Mouse (Mus musculus) CH12.LX (cell line): ENCODE measurements around the gene Pmpca. TPM values are rescaled to one million over a fixed set of nuclear protein-coding genes. Genes with fewer than 3 reads are reported as not detected.

Source experiments
- DNase-seq: peaks from one replicate; pipeline ENCODE4 v3.0.0-alpha.2; 2013; ENCODE audit errors: extremely low read depth
- H3K27ac ChIP-seq: 2 replicates; pipeline ENCODE4 v1.5.1; 2012; ENCODE audit warnings: low read depth, mild to moderate bottlenecking, control low read depth, moderate library complexity; ENCODE audit not compliant: insufficient read depth
- H3K27me3 ChIP-seq: replicated peaks from 2 replicates; pipeline ENCODE3; 2012; ENCODE audit warnings: inconsistent platforms
- H3K36me3 ChIP-seq, 2 experiments: replicated peaks in 1 of 2; 2 replicates each; pipeline versions ENCODE3 to v1.6.1; 2012; ENCODE audit warnings: inconsistent platforms in 1 of 2, low read length in 1 of 2, mild to moderate bottlenecking in 1 of 2, mixed read lengths in 1 of 2, moderate library complexity in 1 of 2; ENCODE audit not compliant: control insufficient read depth in 1 of 2, insufficient read depth in 1 of 2
- H3K4me1 ChIP-seq, 2 experiments: 2 replicates each; pipeline ENCODE4 v1.6.1; 2012; ENCODE audit warnings: inconsistent platforms in 1 of 2, moderate library complexity in 1 of 2; ENCODE audit not compliant: insufficient read depth in 2 of 2, control insufficient read depth in 1 of 2
- H3K4me2 ChIP-seq: 2 replicates; pipeline ENCODE4 v1.6.1; 2012; ENCODE audit warnings: low read depth, mild to moderate bottlenecking, control low read depth; ENCODE audit not compliant: poor library complexity, insufficient read depth, severe bottlenecking
- H3K4me3 ChIP-seq, 3 experiments: fragments of 150-350 bp in 1 of 3; sonication (generic) in 1 of 3; replicated peaks in 1 of 3; 2 replicates each; pipeline versions ENCODE3 to v1.5.1; 2011 to 2012; ENCODE audit warnings: low read depth in 2 of 3, low read length in 2 of 3, mild to moderate bottlenecking in 2 of 3, moderate library complexity in 2 of 3, control low read depth in 1 of 3, improper control_type of control experiment in 1 of 3, inconsistent platforms in 1 of 3, mixed read lengths in 1 of 3; ENCODE audit not compliant: poor library complexity in 1 of 3
- H3K79me2 ChIP-seq: replicated peaks from 2 replicates; pipeline ENCODE4 v1.6.1; 2012; ENCODE audit warnings: mild to moderate bottlenecking, moderate library complexity; ENCODE audit not compliant: control insufficient read depth, poor library complexity, insufficient read depth, severe bottlenecking; ENCODE audit errors: extremely low read depth
- H3K9ac ChIP-seq: 2 replicates; pipeline ENCODE4 v1.6.1; 2012; ENCODE audit warnings: low read depth, mild to moderate bottlenecking, control low read depth, moderate library complexity; ENCODE audit not compliant: insufficient read depth
- H3K9me3 ChIP-seq: replicated peaks from 2 replicates; pipeline ENCODE3; 2012; ENCODE audit warnings: low read length, inconsistent platforms, mixed read lengths
- CHD1 ChIP-seq: IDR thresholded peaks from 2 replicates; pipeline ENCODE4 v1.6.1; 2012; ENCODE audit warnings: low read depth, low read length, improper control_type of control experiment, inconsistent platforms
- CHD2 ChIP-seq: IDR thresholded peaks from 2 replicates; pipeline ENCODE4 v1.6.1; 2011; ENCODE audit warnings: low read length, improper control_type of control experiment
- CTCF ChIP-seq, 2 experiments: IDR thresholded peaks in 1 of 2; conservative IDR thresholded peaks in 1 of 2; 2 replicates each; pipeline ENCODE4 v1.5.1; 2011 to 2012; ENCODE audit warnings: low read depth in 2 of 2, low read length in 2 of 2, improper control_type of control experiment in 1 of 2, inconsistent platforms in 1 of 2, mild to moderate bottlenecking in 1 of 2, moderate library complexity in 1 of 2
- ETS1 ChIP-seq: conservative IDR thresholded peaks from 2 replicates; pipeline ENCODE4 v1.6.1; 2012; ENCODE audit warnings: low read depth, mild to moderate bottlenecking, inconsistent platforms, low read length, improper control_type of control experiment, moderate library complexity
- GABPA ChIP-seq: IDR thresholded peaks from 2 replicates; pipeline ENCODE4 v1.6.1; 2012; ENCODE audit warnings: low read depth, low read length, improper control_type of control experiment, inconsistent platforms; ENCODE audit not compliant: insufficient replicate concordance
- MAZ ChIP-seq: IDR thresholded peaks from 2 replicates; pipeline ENCODE4 v1.6.1; 2012; ENCODE audit warnings: low read depth, mild to moderate bottlenecking, inconsistent platforms, low read length, improper control_type of control experiment, moderate library complexity
- MEF2A ChIP-seq: IDR thresholded peaks from 2 replicates; pipeline ENCODE4 v1.6.1; 2014; ENCODE audit warnings: low read depth, mild to moderate bottlenecking, inconsistent platforms, low read length, improper control_type of control experiment, borderline replicate concordance
- MYC ChIP-seq: IDR thresholded peaks from 2 replicates; pipeline ENCODE4 v1.6.1; 2011; ENCODE audit warnings: low read depth, mild to moderate bottlenecking, improper control_type of control experiment, low read length
- POLR2AphosphoS2 ChIP-seq: IDR thresholded peaks from 2 replicates; pipeline ENCODE4 v1.6.1; 2011; ENCODE audit warnings: low read depth, low read length, improper control_type of control experiment
- RAD21 ChIP-seq: IDR thresholded peaks from 2 replicates; pipeline ENCODE4 v1.6.1; 2011; ENCODE audit warnings: low read depth, mild to moderate bottlenecking, low read length, improper control_type of control experiment, moderate library complexity
- SMC3 ChIP-seq: IDR thresholded peaks from 2 replicates; pipeline ENCODE4 v1.6.1; 2011; ENCODE audit warnings: low read depth, low read length, improper control_type of control experiment
- TBP ChIP-seq: conservative IDR thresholded peaks from 2 replicates; pipeline ENCODE4 v1.6.1; 2011; ENCODE audit warnings: low read depth, low read length, improper control_type of control experiment
- USF2 ChIP-seq: conservative IDR thresholded peaks from 2 replicates; pipeline ENCODE4 v1.6.1; 2011; ENCODE audit warnings: low read depth, low read length, improper control_type of control experiment
- dilution Hi-C: fragments of 300-500 bp; cut with MboI; formaldehyde crosslinking; loops from 2 replicates; pipeline ENCODE4 v1.14.3; 2020; ENCODE audit warnings: low sequenced_read_pairs; ENCODE audit not compliant: extremely low pct_unique_long_range_greater_than_20kb, extremely low pct_ligation_motif_present
- in situ Hi-C: fragments of 300-500 bp; cut with MboI; formaldehyde crosslinking; loops from 3 replicates; pipeline ENCODE4 v1.14.3; 2019; ENCODE audit warnings: low sequenced_read_pairs, low pct_ligation_motif_present, low pct_unique_long_range_greater_than_20kb, mixed read lengths
- polyA plus RNA-seq: library from polyadenylated mRNA; unstranded; fragments of >175 nt; gene quantifications from 2 replicates; pipeline ENCODE4 v1.2.1, GENCODE M21; 2012; ENCODE audit warnings: low read depth; ENCODE audit not compliant: insufficient read length
- total RNA-seq, 2 experiments: library from RNA; depleted of rRNA; stranded (reverse); fragments of 300-350 nt in 1 of 2; fragments of >200 nt in 1 of 2; gene quantifications; 2 replicates each; pipeline ENCODE4 v1.2.3; 2012 to 2014

Pmpca gene
- total and polyA plus RNA-seq, 3 experiments: 74.7 to 143 (median 79.5) TPM

GRCm38 (mm10) chr2:26438373-26438772 lies 49.2 kb downstream of the Pmpca start:
- no peak for DNase-seq
- Histone ChIP-seq H3K4me1 (peaks cover 0 to 26% of the 10 kb centered on the region in 2 experiments; a peak in 2 of 4 replicates), H3K27ac (no peak overlapping the region), H3K9ac (no peak overlapping the region), H3K36me3 (peaks cover 66 to 84% of the 10 kb centered on the region in 2 experiments), H3K79me2 (peaks cover 31% of the 10 kb centered on the region), H3K9me3 (no peaks in the 10 kb centered on the region), H3K4me3 (no peak overlapping the region), H3K27me3 (no peaks in the 10 kb centered on the region), H3K4me2 (no peak overlapping the region)
- TF ChIP-seq USF2 (no peak), MYC (no peak), POLR2AphosphoS2 (no peak), SMC3 (no peak)
- dilution Hi-C loops (no loop called here), in situ Hi-C loops (no loop called here)

- Histone ChIP-seq H3K79me2 (peaks cover 42% of the 10 kb centered on the region), H3K27ac (no peak overlapping the region), H3K9ac (no peak overlapping the region), H3K9me3 (no peaks in the 10 kb centered on the region), H3K36me3 (peaks cover 56 to 71% of the 10 kb centered on the region in 2 experiments), H3K4me1 (peaks cover 0 to 34% of the 10 kb centered on the region in 2 experiments; a peak in 2 of 4 replicates), H3K27me3 (no peaks in the 10 kb centered on the region)
- in situ Hi-C loops: no loop called here
- dilution Hi-C loops: no loop called here
- DNase-seq: no peak
- TF ChIP-seq POLR2AphosphoS2: no peak
- TF ChIP-seq MEF2A: no peak
- no peak for TF ChIP-seq TBP
- TF ChIP-seq ETS1: no peak
- TF ChIP-seq, all 38 proteins: peak for 0
- Histone ChIP-seq H3K4me2 (no peak overlapping the region), H3K4me3 (no peak overlapping the region)
Measured at GRCm38 (mm10) chr2:26439671-26440070, 50.5 kb downstream of the Pmpca start.

- in situ Hi-C loops: no loop called here
- no peak for TF ChIP-seq CTCF (conservative IDR thresholded peaks at IDR 0.05 in 1 of 2, IDR thresholded peaks at IDR 0.05 in 1 of 2; ENCODE audit: low read depth in 2 of 2, low read length in 2 of 2)
- no peak for TF ChIP-seq CHD1
- TF ChIP-seq CHD2: no peak
- no peak for TF ChIP-seq GABPA
- no peak for TF ChIP-seq ETS1
- TF ChIP-seq MAZ: no peak
- TF ChIP-seq MYC: no peak
- TF ChIP-seq TBP: no peak
- no peak for TF ChIP-seq RAD21
- TF ChIP-seq, all 38 proteins: peak for 0
- H3K36me3 ChIP-seq: peaks cover 41 to 55% of the 10 kb centered on the region in 2 experiments
Measured at GRCm38 (mm10) chr2:26441261-26441660, 52.1 kb downstream of the Pmpca start.

More at GRCm38 (mm10) chr2:26441261-26441660, 52.1 kb downstream of the Pmpca start:
- H3K9me3 ChIP-seq: no peaks in the 10 kb centered on the region
- dilution Hi-C loops: no loop called here
- H3K27ac ChIP-seq: no peak overlapping the region
- DNase-seq: no peak
- peaks cover 37% of the 10 kb centered on the region for H3K79me2 ChIP-seq
- no peak overlapping the region for H3K4me3 ChIP-seq
- H3K27me3 ChIP-seq: no peaks in the 10 kb centered on the region
- peaks cover 0 to 34% of the 10 kb centered on the region in 2 experiments; a peak in 2 of 4 replicates for H3K4me1 ChIP-seq
- H3K9ac ChIP-seq: no peak overlapping the region
- no peak overlapping the region for H3K4me2 ChIP-seq
